Mouse (Mus musculus): ENCODE measurements around the gene Ifit1. TPM values are rescaled to one million over a fixed set of nuclear protein-coding genes. Genes with fewer than 3 reads are reported as not detected.
"Not testable (repeated sequence)": the region's sequence is repeated elsewhere in the genome, so short reads cannot be mapped to it uniquely, and the experiment has no call there.

Gene Ifit1
- polyA plus RNA-seq, 1 experiment from 2014 or later, result 0.35 TPM

GRCm38 (mm10) chr19:34607237-34608051 is 33.2 kb upstream of the Ifit1 start, which contains the start of gene Ifit3b:
TSS of gene Ifit3b (plus strand) at chr19:34607970.
- not testable (repeated sequence) for H3K36me3 ChIP-seq (ENCODE audit: control insufficient read depth, insufficient read depth, low read length); H3K27me3 ChIP-seq (ENCODE audit: control insufficient read depth, insufficient read depth, low read length); H3K4me1 ChIP-seq (ENCODE audit: control insufficient read depth, insufficient read depth, low read length); ATAC-seq (ENCODE audit: insufficient number of reproducible peaks, low FRiP score, low TSS enrichment, low read depth); DNase-seq (ENCODE audit: low spot score); H3K9me3 ChIP-seq (ENCODE audit: control insufficient read depth, low read length); H3K9ac ChIP-seq (ENCODE audit: low read length); H3K4me3 ChIP-seq (ENCODE audit: low read depth, low read length); H3K4me2 ChIP-seq (ENCODE audit: low read depth, severe bottlenecking); H3K27ac ChIP-seq (replicated peaks; ENCODE audit: low read depth, low read length)
- WGBS, result 60% methylated on average over 4 of the region's 4 CpGs

DNA sequence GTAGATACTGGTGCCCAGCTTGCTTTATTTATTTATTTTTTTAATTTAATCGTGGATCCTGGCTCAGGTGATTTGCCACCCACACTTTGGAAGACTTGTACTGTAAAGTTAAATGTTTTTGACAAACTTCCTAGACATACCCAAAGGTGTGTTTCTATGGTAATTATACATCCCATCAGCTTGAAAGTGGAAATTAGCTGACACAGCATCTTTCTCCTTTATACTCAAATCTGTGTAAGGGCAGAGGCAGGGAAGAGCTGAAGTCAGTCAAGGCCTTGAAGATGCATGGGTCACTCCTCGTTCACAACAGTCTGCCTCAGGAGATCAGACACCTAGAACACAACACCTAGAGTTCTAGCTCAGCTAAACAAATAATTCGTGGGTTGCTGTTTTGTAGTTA is 30.6 kb upstream of the Ifit1 start:
- not testable (repeated sequence) for H3K27me3 ChIP-seq (ENCODE audit: control insufficient read depth, insufficient read depth, low read length); H3K27ac ChIP-seq (replicated peaks; ENCODE audit: low read depth, low read length); H3K9me3 ChIP-seq (ENCODE audit: control insufficient read depth, low read length); H3K4me3 ChIP-seq (ENCODE audit: low read depth, low read length); H3K9ac ChIP-seq (ENCODE audit: low read length); DNase-seq (ENCODE audit: low spot score); ATAC-seq (ENCODE audit: insufficient number of reproducible peaks, low FRiP score, low TSS enrichment, low read depth); H3K36me3 ChIP-seq (ENCODE audit: control insufficient read depth, insufficient read depth, low read length); H3K4me2 ChIP-seq (ENCODE audit: low read depth, severe bottlenecking); H3K4me1 ChIP-seq (ENCODE audit: control insufficient read depth, insufficient read depth, low read length)
- WGBS, result 84% methylated on average over 3 of the region's 3 CpGs

DNA sequence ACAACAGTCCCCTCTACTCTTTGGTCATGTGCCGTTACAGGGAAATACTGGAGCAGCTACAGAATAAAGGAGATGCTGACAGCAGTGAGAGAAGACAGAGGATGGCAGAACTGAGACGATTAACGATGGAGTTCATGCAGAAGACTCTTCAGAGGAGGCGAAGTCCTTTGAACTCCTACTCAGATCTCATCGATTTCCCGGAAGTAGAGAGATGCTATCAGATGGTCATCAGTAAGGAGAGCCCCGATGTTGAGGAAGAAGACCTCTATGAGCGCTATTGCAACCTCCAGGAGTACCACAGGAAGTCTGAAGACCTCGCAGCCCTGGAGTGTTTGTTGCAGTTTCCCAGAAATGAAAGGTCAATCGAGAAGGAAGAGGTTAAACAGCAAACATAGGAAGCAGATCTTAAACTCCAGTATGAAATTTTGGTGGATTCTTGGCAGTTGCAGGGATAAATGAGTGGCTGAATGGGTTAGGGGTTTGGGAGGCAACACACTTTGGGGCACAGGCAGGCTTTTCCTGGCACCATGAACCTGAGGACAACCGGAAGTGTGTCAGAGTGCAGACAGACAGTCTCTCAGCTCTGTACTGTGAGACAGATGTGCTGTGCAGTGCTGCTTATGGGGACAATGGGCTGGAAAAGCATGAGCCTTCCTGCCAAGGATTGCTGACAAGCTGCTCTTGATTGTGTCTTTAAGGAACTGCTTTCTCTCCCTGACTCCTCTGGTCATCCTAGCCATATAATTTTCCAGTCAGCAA is 28.2 kb upstream of the Ifit1 start:
- DNase-seq (ENCODE audit: low spot score); H3K4me1 ChIP-seq (ENCODE audit: control insufficient read depth, insufficient read depth, low read length); H3K4me3 ChIP-seq (ENCODE audit: low read depth, low read length); H3K4me2 ChIP-seq (ENCODE audit: low read depth, severe bottlenecking); H3K9ac ChIP-seq (ENCODE audit: low read length); H3K9me3 ChIP-seq (ENCODE audit: control insufficient read depth, low read length); ATAC-seq (ENCODE audit: insufficient number of reproducible peaks, low FRiP score, low TSS enrichment, low read depth); H3K36me3 ChIP-seq (ENCODE audit: control insufficient read depth, insufficient read depth, low read length); H3K27ac ChIP-seq (replicated peaks; ENCODE audit: low read depth, low read length); H3K27me3 ChIP-seq (ENCODE audit: control insufficient read depth, insufficient read depth, low read length): not testable (repeated sequence)
- 75% methylated on average over 4 of the region's 11 CpGs for WGBS

GRCm38 (mm10) chr19:34620871-34621270 is 19.8 kb upstream of the Ifit1 start:
- no peaks in the 10 kb centered on the region for H3K27me3 ChIP-seq (ENCODE audit: control insufficient read depth, insufficient read depth, low read length)
- H3K9me3 ChIP-seq (ENCODE audit: control insufficient read depth, low read length), result no peaks in the 10 kb centered on the region
- DNase-seq (ENCODE audit: low spot score) (no peak), ATAC-seq (ENCODE audit: insufficient number of reproducible peaks, low FRiP score, low TSS enrichment, low read depth) (no peak)
- H3K4me2 ChIP-seq (ENCODE audit: low read depth, severe bottlenecking), result no peak overlapping the region
- no peak overlapping the region for H3K27ac ChIP-seq (replicated peaks; ENCODE audit: low read depth, low read length)
- H3K36me3 ChIP-seq (ENCODE audit: control insufficient read depth, insufficient read depth, low read length), result no peaks in the 10 kb centered on the region
- no peak overlapping the region for H3K4me3 ChIP-seq (ENCODE audit: low read depth, low read length)
- no peaks in the 10 kb centered on the region for H3K4me1 ChIP-seq (ENCODE audit: control insufficient read depth, insufficient read depth, low read length)
- WGBS, result 95% methylated on average over 5 of the region's 5 CpGs
- H3K9ac ChIP-seq (ENCODE audit: low read length), result no peak overlapping the region

- Histone ChIP-seq H3K4me3 (ENCODE audit: low read depth, low read length) (no peak overlapping the region), H3K27me3 (ENCODE audit: control insufficient read depth, insufficient read depth, low read length) (no peaks in the 10 kb centered on the region), H3K36me3 (ENCODE audit: control insufficient read depth, insufficient read depth, low read length) (no peaks in the 10 kb centered on the region), H3K9me3 (ENCODE audit: control insufficient read depth, low read length) (no peaks in the 10 kb centered on the region), H3K27ac (replicated peaks; ENCODE audit: low read depth, low read length) (no peak overlapping the region), H3K4me1 (ENCODE audit: control insufficient read depth, insufficient read depth, low read length) (no peaks in the 10 kb centered on the region), H3K4me2 (ENCODE audit: low read depth, severe bottlenecking) (no peak overlapping the region), H3K9ac (ENCODE audit: low read length) (no peak overlapping the region)
- DNase-seq (ENCODE audit: low spot score) (no peak), ATAC-seq (ENCODE audit: insufficient number of reproducible peaks, low FRiP score, low TSS enrichment, low read depth) (no peak)
- WGBS, result 96% methylated on average over 6 of the region's 6 CpGs
These were observed 16.9 kb upstream of the Ifit1 start for GRCm38 (mm10) chr19:34623781-34624180.

DNA sequence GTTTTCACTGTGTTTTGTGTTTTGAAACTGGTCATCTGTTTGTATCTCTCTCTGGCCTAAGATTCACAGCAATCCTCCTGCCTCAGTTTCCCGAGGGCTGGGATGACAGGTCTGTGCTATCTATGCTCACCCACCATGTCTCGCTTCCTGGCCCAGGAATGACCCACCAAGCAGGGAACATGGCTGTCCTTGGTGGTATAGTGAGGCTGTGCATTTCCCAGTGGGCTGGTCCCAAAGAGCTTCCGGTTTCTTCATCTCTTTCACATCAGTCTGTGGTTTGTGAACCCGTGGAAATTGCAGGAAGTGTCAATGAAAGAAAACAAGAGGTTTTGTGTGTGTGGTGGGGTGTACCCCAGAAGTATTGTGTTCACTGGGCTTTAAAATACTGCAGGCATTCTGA is 16.0 kb upstream of the Ifit1 start:
- H3K4me1 ChIP-seq (ENCODE audit: control insufficient read depth, insufficient read depth, low read length), result no peaks in the 10 kb centered on the region
- WGBS, result 86% methylated on average over 4 of the region's 4 CpGs
- no peaks in the 10 kb centered on the region for H3K27me3 ChIP-seq (ENCODE audit: control insufficient read depth, insufficient read depth, low read length)
- DNase-seq (ENCODE audit: low spot score), result no peak
- no peak for ATAC-seq (ENCODE audit: insufficient number of reproducible peaks, low FRiP score, low TSS enrichment, low read depth)
- no peak overlapping the region for H3K27ac ChIP-seq (replicated peaks; ENCODE audit: low read depth, low read length)
- no peak overlapping the region for H3K9ac ChIP-seq (ENCODE audit: low read length)
- no peak overlapping the region for H3K4me2 ChIP-seq (ENCODE audit: low read depth, severe bottlenecking)
- no peaks in the 10 kb centered on the region for H3K36me3 ChIP-seq (ENCODE audit: control insufficient read depth, insufficient read depth, low read length)
- H3K9me3 ChIP-seq (ENCODE audit: control insufficient read depth, low read length), result no peaks in the 10 kb centered on the region
- no peak overlapping the region for H3K4me3 ChIP-seq (ENCODE audit: low read depth, low read length)

DNA sequence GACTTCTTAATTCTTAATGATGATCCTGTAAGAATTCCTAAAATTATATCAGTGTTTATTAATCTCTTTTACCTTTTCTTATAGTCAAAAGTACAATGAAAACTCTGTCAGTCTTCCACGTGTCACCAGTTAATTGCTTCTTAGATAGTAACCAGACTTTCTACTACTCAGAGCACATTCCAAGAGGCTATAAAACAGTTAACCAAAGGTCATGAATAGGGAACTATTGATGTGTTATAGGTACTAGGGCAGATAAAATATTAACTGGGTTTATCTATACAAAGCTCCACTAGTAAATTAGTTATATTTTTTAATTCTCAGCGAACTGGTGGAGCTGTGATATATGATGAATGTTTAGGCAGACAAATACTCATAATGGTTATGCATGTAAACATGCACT is 13.2 kb upstream of the Ifit1 start:
- H3K4me3 ChIP-seq (ENCODE audit: low read depth, low read length), result no peak overlapping the region
- ATAC-seq (ENCODE audit: insufficient number of reproducible peaks, low FRiP score, low TSS enrichment, low read depth) (no peak), DNase-seq (ENCODE audit: low spot score) (no peak)
- no peaks in the 10 kb centered on the region for H3K4me1 ChIP-seq (ENCODE audit: control insufficient read depth, insufficient read depth, low read length)
- H3K27me3 ChIP-seq (ENCODE audit: control insufficient read depth, insufficient read depth, low read length), result no peaks in the 10 kb centered on the region
- 49% methylated on average over 2 of the region's 2 CpGs for WGBS
- no peaks in the 10 kb centered on the region for H3K9me3 ChIP-seq (ENCODE audit: control insufficient read depth, low read length)
- H3K36me3 ChIP-seq (ENCODE audit: control insufficient read depth, insufficient read depth, low read length), result no peaks in the 10 kb centered on the region
- H3K27ac ChIP-seq (replicated peaks; ENCODE audit: low read depth, low read length), result no peak overlapping the region
- H3K9ac ChIP-seq (ENCODE audit: low read length), result no peak overlapping the region
- no peak overlapping the region for H3K4me2 ChIP-seq (ENCODE audit: low read depth, severe bottlenecking)

DNA sequence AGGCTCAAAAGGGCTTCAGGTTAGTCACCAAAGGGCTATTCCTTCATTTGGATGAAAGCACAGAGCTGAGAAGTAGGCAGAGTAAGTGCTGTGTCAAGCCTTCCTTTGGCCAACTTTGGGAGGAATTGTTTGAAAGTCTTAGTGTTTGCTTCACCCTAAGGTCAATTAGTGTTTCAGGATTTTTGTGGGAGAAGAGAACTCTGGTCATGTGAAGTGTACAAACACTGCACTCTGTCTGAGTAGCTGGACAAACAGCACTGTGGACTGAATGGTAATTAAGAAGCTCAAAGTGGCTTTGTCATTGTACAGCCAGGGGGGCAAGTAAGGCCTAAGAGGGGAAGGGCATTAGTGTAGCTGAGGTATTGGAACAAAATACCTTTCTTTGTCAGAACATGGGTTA is 9.2 kb upstream of the Ifit1 start:
- no peak for ATAC-seq (ENCODE audit: insufficient number of reproducible peaks, low FRiP score, low TSS enrichment, low read depth)
- Histone ChIP-seq H3K9ac (ENCODE audit: low read length) (no peak overlapping the region), H3K4me3 (ENCODE audit: low read depth, low read length) (no peak overlapping the region), H3K27me3 (ENCODE audit: control insufficient read depth, insufficient read depth, low read length) (no peaks in the 10 kb centered on the region), H3K4me2 (ENCODE audit: low read depth, severe bottlenecking) (no peak overlapping the region), H3K27ac (replicated peaks; ENCODE audit: low read depth, low read length) (no peak overlapping the region), H3K4me1 (ENCODE audit: control insufficient read depth, insufficient read depth, low read length) (no peaks in the 10 kb centered on the region), H3K36me3 (ENCODE audit: control insufficient read depth, insufficient read depth, low read length) (no peaks in the 10 kb centered on the region), H3K9me3 (ENCODE audit: control insufficient read depth, low read length) (no peaks in the 10 kb centered on the region)
- DNase-seq (ENCODE audit: low spot score), result no peak

Measured in limb, embryonic 11.5 days (tissue).